Mouse (Mus musculus): ENCODE data around the gene Syne2. TPM values are rescaled to one million over a fixed set of nuclear protein-coding genes. Genes with fewer than 3 reads are reported as not detected.

The Syne2 gene
- polyA plus RNA-seq, 1 experiment from 2014 or later: 97.5 TPM

- no peaks in the 10 kb centered on the region for H3K9me3 ChIP-seq (ENCODE audit: control insufficient read depth, low read length)
- WGBS: 72% methylated on average over 2 of the region's 2 CpGs
- no peak overlapping the region for H3K4me3 ChIP-seq (ENCODE audit: low read depth, low read length)
- no peak overlapping the region for H3K4me2 ChIP-seq (replicated peaks; ENCODE audit: low read depth, low read length)
- no peak overlapping the region for H3K27ac ChIP-seq (ENCODE audit: low read depth, low read length)
- no peaks in the 10 kb centered on the region for H3K36me3 ChIP-seq (ENCODE audit: control insufficient read depth, insufficient read depth, low read length)
- H3K27me3 ChIP-seq (ENCODE audit: control insufficient read depth, insufficient read depth, low read length): no peaks in the 10 kb centered on the region
- H3K9ac ChIP-seq (ENCODE audit: low read depth, low read length): no peak overlapping the region
- ATAC-seq (ENCODE audit: low FRiP score) (no peak), DNase-seq (ENCODE audit: low spot score) (peak; percentile 26)
- H3K4me1 ChIP-seq (replicated peaks; ENCODE audit: control insufficient read depth, insufficient read depth, low read length): no peaks in the 10 kb centered on the region
Observed at GRCm38 (mm10) chr12:75796510-75796909, 21.4 kb upstream of the Syne2 start.

GRCm38 (mm10) chr12:75806281-75806680 is 11.7 kb upstream of the Syne2 start:
- H3K27ac ChIP-seq (ENCODE audit: low read depth, low read length): no peak overlapping the region
- H3K9me3 ChIP-seq (ENCODE audit: control insufficient read depth, low read length): no peaks in the 10 kb centered on the region
- no peaks in the 10 kb centered on the region for H3K36me3 ChIP-seq (ENCODE audit: control insufficient read depth, insufficient read depth, low read length)
- H3K9ac ChIP-seq (ENCODE audit: low read depth, low read length): no peak overlapping the region
- H3K27me3 ChIP-seq (ENCODE audit: control insufficient read depth, insufficient read depth, low read length): no peaks in the 10 kb centered on the region
- H3K4me3 ChIP-seq (ENCODE audit: low read depth, low read length): no peak overlapping the region
- no peak for DNase-seq (ENCODE audit: low spot score)
- no peaks in the 10 kb centered on the region for H3K4me1 ChIP-seq (replicated peaks; ENCODE audit: control insufficient read depth, insufficient read depth, low read length)
- no peak overlapping the region for H3K4me2 ChIP-seq (replicated peaks; ENCODE audit: low read depth, low read length)
- no peak for ATAC-seq (ENCODE audit: low FRiP score)
- WGBS: 84% methylated on average over 4 of the region's 4 CpGs

DNA sequence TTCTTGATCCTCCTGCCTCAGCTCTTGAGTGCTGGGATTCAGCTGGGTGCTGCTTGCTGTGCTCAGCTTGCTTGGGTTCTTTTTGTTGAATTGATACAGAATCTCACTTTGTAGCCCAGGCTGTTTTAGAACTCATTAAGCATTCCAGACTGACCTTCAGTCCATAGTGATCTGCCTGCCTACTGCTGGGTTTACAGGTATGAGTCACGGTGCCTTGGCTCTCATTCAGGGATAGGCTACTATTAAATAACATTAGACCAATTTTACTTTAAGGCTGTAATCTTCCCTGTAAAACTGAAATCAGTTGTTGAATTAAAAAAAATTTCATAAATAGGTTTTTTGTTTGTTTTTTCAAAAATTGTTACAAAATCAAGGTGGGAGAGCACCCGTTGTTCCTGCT is 4.2 kb upstream of the Syne2 start:
- H3K27ac ChIP-seq (ENCODE audit: low read depth, low read length): no peak overlapping the region
- H3K36me3 ChIP-seq (ENCODE audit: control insufficient read depth, insufficient read depth, low read length): no peaks in the 10 kb centered on the region
- H3K9me3 ChIP-seq (ENCODE audit: control insufficient read depth, low read length): no peaks in the 10 kb centered on the region
- WGBS: 98% methylated on average over 2 of the region's 2 CpGs
- H3K4me3 ChIP-seq (ENCODE audit: low read depth, low read length): no peak overlapping the region
- H3K4me1 ChIP-seq (replicated peaks; ENCODE audit: control insufficient read depth, insufficient read depth, low read length): no peaks in the 10 kb centered on the region
- H3K9ac ChIP-seq (ENCODE audit: low read depth, low read length): no peak overlapping the region
- no peak for ATAC-seq (ENCODE audit: low FRiP score)
- H3K4me2 ChIP-seq (replicated peaks; ENCODE audit: low read depth, low read length): no peak overlapping the region
- no peaks in the 10 kb centered on the region for H3K27me3 ChIP-seq (ENCODE audit: control insufficient read depth, insufficient read depth, low read length)
- DNase-seq (ENCODE audit: low spot score): no peak

GRCm38 (mm10) chr12:75814551-75814950 is 3.4 kb upstream of the Syne2 start:
- no peaks in the 10 kb centered on the region for H3K36me3 ChIP-seq (ENCODE audit: control insufficient read depth, insufficient read depth, low read length)
- ATAC-seq (ENCODE audit: low FRiP score): no peak
- no peaks in the 10 kb centered on the region for H3K9me3 ChIP-seq (ENCODE audit: control insufficient read depth, low read length)
- H3K4me3 ChIP-seq (ENCODE audit: low read depth, low read length): no peak overlapping the region
- no peaks in the 10 kb centered on the region for H3K4me1 ChIP-seq (replicated peaks; ENCODE audit: control insufficient read depth, insufficient read depth, low read length)
- H3K27me3 ChIP-seq (ENCODE audit: control insufficient read depth, insufficient read depth, low read length): no peaks in the 10 kb centered on the region
- 79% methylated on average over 6 of the region's 6 CpGs for WGBS
- H3K9ac ChIP-seq (ENCODE audit: low read depth, low read length): no peak overlapping the region
- H3K27ac ChIP-seq (ENCODE audit: low read depth, low read length): no peak overlapping the region
- no peak for DNase-seq (ENCODE audit: low spot score)
- no peak overlapping the region for H3K4me2 ChIP-seq (replicated peaks; ENCODE audit: low read depth, low read length)

DNA sequence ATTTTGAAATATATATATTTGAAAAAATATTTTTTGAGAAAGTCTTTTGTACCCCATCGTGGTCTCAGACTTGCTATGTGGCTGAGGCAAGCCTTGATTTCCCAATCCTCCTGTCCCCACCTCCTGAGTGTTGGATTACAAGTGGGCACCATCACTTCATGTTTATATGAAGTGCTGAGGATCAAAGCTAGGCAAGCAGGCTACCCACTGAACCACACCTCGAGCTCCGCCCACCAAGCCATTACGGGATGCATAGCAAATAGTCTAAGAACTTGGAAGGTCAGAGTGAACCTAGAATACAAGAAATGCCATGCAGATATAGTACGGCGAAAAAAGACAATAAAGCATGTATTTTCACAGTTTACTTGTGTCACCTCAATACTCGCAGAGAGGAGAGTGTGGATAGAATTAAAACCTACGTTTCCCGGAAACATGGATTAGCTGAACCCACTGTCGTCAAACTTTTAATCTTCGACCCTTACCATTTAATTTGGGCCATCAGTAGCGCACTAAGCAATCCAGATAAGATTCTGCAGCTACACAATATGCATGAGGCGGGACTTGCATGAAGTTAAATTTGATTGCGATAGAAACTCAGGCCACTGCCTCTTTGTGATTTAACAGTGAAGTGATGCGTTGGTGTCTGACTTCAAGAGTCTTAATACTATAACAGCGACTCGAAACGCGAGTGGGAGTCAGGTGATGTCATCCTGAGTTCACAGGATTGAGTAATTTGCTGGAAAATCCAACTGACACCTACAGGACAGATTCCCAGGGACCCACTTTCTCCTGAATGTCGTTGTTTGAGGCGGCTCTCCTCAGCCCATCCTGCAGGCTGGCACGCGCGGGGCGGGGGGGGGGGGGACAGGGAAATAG is 715 bp upstream of the Syne2 start:
- H3K27ac ChIP-seq (ENCODE audit: low read depth, low read length): no peak overlapping the region
- peak overlapping the region; percentile 57 for H3K4me2 ChIP-seq (replicated peaks; ENCODE audit: low read depth, low read length)
- peak overlapping the region; percentile 98; the same call in 1 of the 2 replicates for H3K9ac ChIP-seq (ENCODE audit: low read depth, low read length)
- 17% methylated on average over 21 of the region's 25 CpGs for WGBS
- peak overlapping the region; percentile 95 for H3K4me3 ChIP-seq (ENCODE audit: low read depth, low read length)
- ATAC-seq (ENCODE audit: low FRiP score): no peak
- H3K4me1 ChIP-seq (replicated peaks; ENCODE audit: control insufficient read depth, insufficient read depth, low read length): peaks cover 6% of the 10 kb centered on the region; the same call in 1 of the 2 replicates
- no peaks in the 10 kb centered on the region for H3K36me3 ChIP-seq (ENCODE audit: control insufficient read depth, insufficient read depth, low read length)
- peak; percentile 27 for DNase-seq (ENCODE audit: low spot score)
- H3K27me3 ChIP-seq (ENCODE audit: control insufficient read depth, insufficient read depth, low read length): no peaks in the 10 kb centered on the region
- no peaks in the 10 kb centered on the region for H3K9me3 ChIP-seq (ENCODE audit: control insufficient read depth, low read length)

DNA sequence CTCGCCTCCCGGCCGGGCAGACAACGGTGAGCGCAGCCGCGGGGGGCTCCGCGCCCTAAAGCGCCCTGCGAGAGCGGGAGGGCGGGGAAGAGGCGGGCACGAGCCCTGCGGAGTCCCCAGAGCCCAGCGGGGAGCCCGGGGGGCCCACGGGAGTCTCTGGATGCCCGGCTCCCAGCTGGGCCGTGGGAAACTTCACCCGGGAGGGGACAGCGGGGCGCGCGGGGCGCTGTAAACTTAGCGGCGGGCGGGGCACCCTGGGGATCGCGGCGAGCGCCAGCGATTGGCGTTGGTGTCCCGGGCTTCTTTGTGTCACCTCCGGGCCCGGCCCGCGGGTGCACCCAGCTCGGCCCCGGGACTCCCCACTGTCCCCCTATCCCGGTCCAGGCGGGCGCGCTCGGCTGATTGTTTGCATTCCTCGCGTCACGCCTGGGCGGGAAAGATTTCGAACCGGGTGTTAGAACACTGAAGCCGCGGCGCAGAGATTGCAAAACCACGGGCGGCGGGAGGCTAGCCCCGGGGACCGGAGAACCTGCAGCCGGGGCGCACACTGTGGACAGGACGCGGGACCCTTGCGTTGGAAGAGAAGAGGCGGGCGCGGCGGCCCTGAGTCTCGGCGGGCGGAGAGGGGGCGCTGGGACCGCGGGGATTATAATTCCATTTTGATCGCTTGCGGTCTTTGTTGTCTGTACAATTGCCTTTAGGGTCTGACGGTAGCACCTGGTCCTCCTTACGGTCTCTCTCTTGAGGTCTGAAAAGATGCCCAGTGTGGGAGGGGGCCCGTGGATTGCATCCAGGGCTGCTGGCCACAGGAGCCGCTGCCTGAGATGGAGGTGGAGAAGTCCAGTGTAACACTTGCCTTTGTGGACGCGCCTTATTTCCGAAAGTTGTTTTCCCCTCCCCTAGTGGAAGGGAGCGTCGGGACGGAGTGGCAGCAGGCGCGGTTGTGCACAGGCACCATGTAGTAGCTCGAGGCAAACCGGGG is 810 bp downstream of the Syne2 start:
- Histone ChIP-seq H3K4me1 (replicated peaks; ENCODE audit: control insufficient read depth, insufficient read depth, low read length) (peaks cover 6% of the 10 kb centered on the region; the same call in 1 of the 2 replicates), H3K9ac (ENCODE audit: low read depth, low read length) (peak overlapping the region; percentile 98), H3K36me3 (ENCODE audit: control insufficient read depth, insufficient read depth, low read length) (no peaks in the 10 kb centered on the region), H3K4me3 (ENCODE audit: low read depth, low read length) (peak overlapping the region; percentile 95), H3K4me2 (replicated peaks; ENCODE audit: low read depth, low read length) (peak overlapping the region; percentile 57), H3K27me3 (ENCODE audit: control insufficient read depth, insufficient read depth, low read length) (no peaks in the 10 kb centered on the region), H3K27ac (ENCODE audit: low read depth, low read length) (peak overlapping the region; percentile 79), H3K9me3 (ENCODE audit: control insufficient read depth, low read length) (no peaks in the 10 kb centered on the region)
- under 1% methylated on average over 66 of the region's 93 CpGs for WGBS
- DNase-seq (ENCODE audit: low spot score) (peak; percentile 79), ATAC-seq (ENCODE audit: low FRiP score) (peak; percentile 84)

DNA sequence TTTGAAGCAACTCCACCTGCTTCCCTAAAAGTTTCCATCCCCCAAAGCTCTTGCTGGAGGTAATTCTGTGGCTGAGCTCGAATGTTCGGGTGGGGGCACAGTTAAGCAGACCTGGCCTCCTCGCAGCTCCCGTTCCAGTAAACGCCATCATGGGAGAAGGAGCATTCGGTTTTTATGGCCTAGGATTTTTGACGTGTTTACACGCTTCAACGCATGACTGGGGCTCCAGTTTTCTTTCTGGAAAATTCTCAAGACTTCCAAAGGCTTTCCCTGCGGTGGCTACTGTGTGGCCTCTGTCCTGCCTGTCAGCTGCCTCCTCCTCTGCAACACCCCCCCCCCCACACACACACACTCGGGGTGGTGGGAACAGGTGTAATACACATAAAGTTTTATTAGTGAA is 1.5 kb downstream of the Syne2 start:
- Histone ChIP-seq H3K27ac (ENCODE audit: low read depth, low read length) (no peak overlapping the region), H3K4me3 (ENCODE audit: low read depth, low read length) (peak overlapping the region; percentile 95), H3K9me3 (ENCODE audit: control insufficient read depth, low read length) (no peaks in the 10 kb centered on the region), H3K27me3 (ENCODE audit: control insufficient read depth, insufficient read depth, low read length) (no peaks in the 10 kb centered on the region), H3K4me2 (replicated peaks; ENCODE audit: low read depth, low read length) (peak overlapping the region; percentile 57), H3K9ac (ENCODE audit: low read depth, low read length) (peak overlapping the region; percentile 98), H3K36me3 (ENCODE audit: control insufficient read depth, insufficient read depth, low read length) (no peaks in the 10 kb centered on the region), H3K4me1 (replicated peaks; ENCODE audit: control insufficient read depth, insufficient read depth, low read length) (peaks cover 6% of the 10 kb centered on the region; the same call in 1 of the 2 replicates)
- DNase-seq (ENCODE audit: low spot score): no peak
- no peak for ATAC-seq (ENCODE audit: low FRiP score)
- WGBS: 18% methylated on average over 11 of the region's 11 CpGs

- no peaks in the 10 kb centered on the region for H3K36me3 ChIP-seq (ENCODE audit: control insufficient read depth, insufficient read depth, low read length)
- no peaks in the 10 kb centered on the region for H3K27me3 ChIP-seq (ENCODE audit: control insufficient read depth, insufficient read depth, low read length)
- H3K9ac ChIP-seq (ENCODE audit: low read depth, low read length): no peak overlapping the region
- H3K27ac ChIP-seq (ENCODE audit: low read depth, low read length): no peak overlapping the region
- H3K4me2 ChIP-seq (replicated peaks; ENCODE audit: low read depth, low read length): no peak overlapping the region
- WGBS: 77% methylated on average over 7 of the region's 7 CpGs
- H3K4me1 ChIP-seq (replicated peaks; ENCODE audit: control insufficient read depth, insufficient read depth, low read length): peaks cover 6% of the 10 kb centered on the region; the same call in 1 of the 2 replicates
- ATAC-seq (ENCODE audit: low FRiP score): no peak
- DNase-seq (ENCODE audit: low spot score): no peak
- H3K4me3 ChIP-seq (ENCODE audit: low read depth, low read length): no peak overlapping the region
- H3K9me3 ChIP-seq (ENCODE audit: control insufficient read depth, low read length): no peaks in the 10 kb centered on the region
Observed at GRCm38 (mm10) chr12:75820216-75820615, 2.3 kb downstream of the Syne2 start.

Data from hindbrain, embryonic 11.5 days (tissue).